Mouse (Mus musculus) CD4-positive naive resting alpha-beta T cell, adult 57 days (primary cell): ENCODE data around the gene Lcor. TPM values are rescaled to one million over a fixed set of nuclear protein-coding genes. Genes with fewer than 3 reads are reported as not detected.

Source experiments
- total RNA-seq: library from RNA; stranded (reverse); gene quantifications from one replicate; pipeline ENCODE4 v1.2.4, GENCODE M21; 2023

The Lcor gene
- 30.7 TPM for total RNA-seq

GRCm38 (mm10) chr19:41482190-41482908 lies at the start of gene Lcor:
TSS of gene Lcor (plus strand) at chr19:41482637.

GRCm38 (mm10) chr19:41581706-41582420 lies 99.4 kb downstream of the Lcor start, which contains the start of gene Gm340:
TSS of gene Gm340 (plus strand) at chr19:41582370.

Other genes starting within 250 kb of the Lcor start
- 89.3 TPM for gene Tm9sf3, start 218.6 kb upstream of the Lcor start, total RNA-seq
- 13.9 TPM for gene Pik3ap1, start 97.5 kb upstream of the Lcor start, total RNA-seq
- 33.1 TPM for gene Gm340, start 99.7 kb downstream of the Lcor start, total RNA-seq